In the genomic region with DNA sequence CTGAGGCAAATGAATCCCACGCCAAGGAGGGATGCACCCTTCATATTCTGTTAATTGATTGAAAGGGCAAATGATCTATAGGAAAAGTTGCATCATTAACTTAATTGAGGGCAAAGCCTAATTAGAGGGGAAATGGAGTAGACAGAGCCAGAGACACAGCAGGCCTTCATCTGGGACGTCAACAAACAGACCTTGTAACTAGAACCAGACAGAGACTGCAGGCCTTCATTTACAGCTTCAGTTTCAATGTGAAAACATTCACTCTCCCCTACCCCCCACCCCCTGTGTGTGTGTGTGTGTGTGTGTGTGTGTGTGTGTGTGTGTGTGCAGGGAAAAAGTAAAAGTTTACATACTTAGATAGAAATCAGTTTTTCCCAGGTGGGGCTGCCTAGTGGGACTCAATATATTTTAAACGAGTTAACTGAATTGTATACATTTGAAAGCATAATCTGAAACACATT, we compare ENCODE assay signal across 13 mouse cellular contexts.
DNase-seq lines count a peak whose midpoint lies in the region; ATAC-seq and TF ChIP-seq lines count a peak whose summit lies in the region.
"Had no signal": no experiment of that assay in that cellular context is flagged by ENCODE, and none has a peak within 500 bp of the region (broad histone marks: within the 10 kb centered on the region; RNA-seq: fewer than 3 reads in every experiment).

No protein-coding gene starts in this region.

- H3K9me3 ChIP-seq in lung, embryonic 14.5 days (ENCODE audit: low read depth, low read length): no peaks in the 10 kb centered on the region
- H3K9me3 ChIP-seq in embryonic facial prominence, embryonic 12.5 days: no peaks in the 10 kb centered on the region
- no peaks in the 10 kb centered on the region for H3K9me3 ChIP-seq in limb, embryonic 12.5 days
- H3K9me3 ChIP-seq: midbrain, embryonic 10.5 days had no signal

- H3K36me3 ChIP-seq in lung, embryonic 14.5 days (ENCODE audit: insufficient read depth): no peaks in the 10 kb centered on the region
- H3K36me3 ChIP-seq in embryonic facial prominence, embryonic 12.5 days: no peaks in the 10 kb centered on the region
- H3K36me3 ChIP-seq in limb, embryonic 12.5 days: no peaks in the 10 kb centered on the region
- H3K36me3 ChIP-seq: midbrain, embryonic 10.5 days had no signal

- H3K4me2 ChIP-seq in lung, embryonic 14.5 days: no peak overlapping the region; the same call in 1 of the 2 replicates
- no peak overlapping the region for H3K4me2 ChIP-seq in embryonic facial prominence, embryonic 12.5 days (replicated peaks)
- 0 out of 2 replicates have a peak overlapping the region, but pooled peaks have one; percentile 26 for H3K4me2 ChIP-seq in limb, embryonic 12.5 days

- peaks cover 9% of the 10 kb centered on the region for H3K4me1 ChIP-seq in lung, embryonic 14.5 days (ENCODE audit: insufficient read depth)
- H3K4me1 ChIP-seq in embryonic facial prominence, embryonic 12.5 days: peaks cover 14% of the 10 kb centered on the region; the same call in 1 of the 2 replicates
- H3K4me1 ChIP-seq in limb, embryonic 12.5 days (replicated peaks): peaks cover 34% of the 10 kb centered on the region

- H3K27me3 ChIP-seq in lung, embryonic 14.5 days (ENCODE audit: insufficient read depth, low read length): no peaks in the 10 kb centered on the region
- no peaks in the 10 kb centered on the region for H3K27me3 ChIP-seq in embryonic facial prominence, embryonic 12.5 days
- no peaks in the 10 kb centered on the region for H3K27me3 ChIP-seq in limb, embryonic 12.5 days

- no peak overlapping the region for H3K4me3 ChIP-seq in lung, embryonic 14.5 days (ENCODE audit: low read depth, low read length)
- H3K4me3 ChIP-seq in embryonic facial prominence, embryonic 12.5 days: no peak overlapping the region
- H3K4me3 ChIP-seq in limb, embryonic 12.5 days (replicated peaks): no peak overlapping the region
- H3K4me3 ChIP-seq: midbrain, embryonic 10.5 days had no signal

- H3K9ac ChIP-seq in lung, embryonic 14.5 days: no peak overlapping the region
- H3K9ac ChIP-seq in embryonic facial prominence, embryonic 12.5 days: no peak overlapping the region
- H3K9ac ChIP-seq in limb, embryonic 12.5 days (replicated peaks): no peak overlapping the region

- 0 out of 2 replicates have a peak overlapping the region, but pooled peaks have one; percentile 80 for H3K27ac ChIP-seq in lung, embryonic 14.5 days (ENCODE audit: low read depth)
- H3K27ac ChIP-seq in embryonic facial prominence, embryonic 12.5 days: 0 out of 2 replicates have a peak overlapping the region, but pooled peaks have one; percentile 30
- H3K27ac ChIP-seq in limb, embryonic 12.5 days: peak overlapping the region; percentile 29; the same call in 1 of the 2 replicates
- H3K27ac ChIP-seq: midbrain, embryonic 10.5 days had no signal

- DNase-seq in lung, embryonic 14.5 days: no peak
- no peak for DNase-seq in lung, postnatal 10 days
- peak; percentile 37 for DNase-seq in embryo, embryonic 10 days (ENCODE audit: low spot score)
- no peak for DNase-seq in thymus, postnatal 10 days (ENCODE audit: low spot score in 2 of 2)
- DNase-seq: adrenal gland, adult 2 months; cerebellum, adult 18-20 months; liver; right cerebral cortex, postnatal 25 days had no signal

- no peak for TF ChIP-seq CTCF in lung, embryonic 14.5 days (IDR thresholded peaks at IDR 0.05; ENCODE audit: low read depth)

- no peak for ATAC-seq in lung, embryonic 14.5 days (ENCODE audit: insufficient read depth)
- peak; percentile 56 for ATAC-seq in embryonic facial prominence, embryonic 12.5 days (ENCODE audit: insufficient number of reproducible peaks, insufficient read depth, low FRiP score, low TSS enrichment)
- 0 out of 2 replicates have a peak, but pooled peaks have one; percentile 66 for ATAC-seq in limb, embryonic 12.5 days (ENCODE audit: insufficient number of reproducible peaks, insufficient read depth, low FRiP score, low TSS enrichment, low read depth)
- ATAC-seq in inflammation-experienced regulatory T-cells, adult 6 months: no peak
- ATAC-seq: hindbrain, embryonic 16.5 days had no signal

- 44% methylated on average over 3 of the region's 3 CpGs for WGBS in lung, embryonic 14.5 days
- WGBS in embryonic facial prominence, embryonic 12.5 days: 6% methylated on average over 3 of the region's 3 CpGs
- WGBS in limb, embryonic 12.5 days: 11% methylated on average over 3 of the region's 3 CpGs

Comparison
In these comparisons a context has a peak if more than half of its experiments do, and no peak if none do; other contexts are left out.
1. ATAC-seq: peak in embryonic facial prominence, embryonic 12.5 days (single experiment) and limb, embryonic 12.5 days (single experiment); none in lung, embryonic 14.5 days (single experiment) and inflammation-experienced regulatory T-cells, adult 6 months (single experiment).
2. H3K27ac ChIP-seq: peak in every context shown above with its lines; median percentile 80 in lung, embryonic 14.5 days; 30 in embryonic facial prominence, embryonic 12.5 days; 29 in limb, embryonic 12.5 days.